Mouse (Mus musculus) adrenal gland, adult 2 months (tissue): ENCODE results near the gene Atp1a4. TPM values are rescaled to one million over a fixed set of nuclear protein-coding genes. Genes with fewer than 3 reads are reported as not detected.
"Not testable (repeated sequence)": the region's sequence is repeated elsewhere in the genome, so short reads cannot be mapped to it uniquely, and the experiment has no call there.

Experiments used
- DNase-seq: peaks from one replicate; pipeline ENCODE4 v3.0.0; 2021
- polyA plus RNA-seq: library from polyadenylated mRNA; depleted of rRNA; stranded (reverse); fragments of >200 nt; gene quantifications from 2 replicates; pipeline ENCODE4 v1.2.3, GENCODE M21; 2012
- total RNA-seq, 2 experiments: library from RNA; stranded (reverse); gene quantifications; 2 replicates each; pipeline ENCODE4 v1.2.3; 2021

The Atp1a4 gene
- total and polyA plus RNA-seq, 3 experiments: 0.62 to 3.6 (median 0.91) TPM

DNA sequence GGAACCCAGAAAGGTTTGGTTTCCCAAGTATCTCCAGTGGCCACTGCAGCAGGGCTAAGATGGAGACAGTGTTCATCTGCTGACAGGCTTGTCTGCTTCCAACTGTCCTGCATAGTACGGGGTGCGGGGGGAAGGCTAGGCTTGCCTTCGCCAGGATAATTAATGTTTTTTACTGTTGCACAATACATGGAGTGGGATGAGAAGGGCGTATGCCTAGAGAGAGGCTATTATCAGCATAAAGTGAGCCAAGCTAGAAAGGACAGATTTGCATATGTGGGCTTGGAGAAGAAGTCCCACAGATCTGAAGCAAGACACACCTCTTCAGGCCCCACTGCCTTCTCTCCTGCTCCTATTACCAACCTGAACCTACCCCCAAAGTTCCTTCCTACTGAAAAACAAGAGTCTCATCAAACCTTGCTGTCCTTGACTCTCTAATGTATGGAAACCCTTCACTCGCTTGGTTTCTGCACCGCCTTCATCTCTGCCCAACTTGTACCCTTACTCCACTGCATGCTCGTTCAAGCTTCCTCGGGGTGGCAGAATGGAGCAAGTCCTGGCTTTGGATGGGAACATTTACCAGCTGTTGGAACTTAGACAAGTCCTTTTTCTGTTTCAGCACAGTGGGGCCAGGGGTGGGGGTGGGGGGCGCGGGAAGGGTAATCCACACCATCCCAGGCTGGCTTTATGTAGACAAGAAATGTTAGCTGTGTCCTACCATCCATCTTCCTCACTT lies 23.5 kb upstream of the Atp1a4 start:
- peak; percentile 81 for DNase-seq

DNA sequence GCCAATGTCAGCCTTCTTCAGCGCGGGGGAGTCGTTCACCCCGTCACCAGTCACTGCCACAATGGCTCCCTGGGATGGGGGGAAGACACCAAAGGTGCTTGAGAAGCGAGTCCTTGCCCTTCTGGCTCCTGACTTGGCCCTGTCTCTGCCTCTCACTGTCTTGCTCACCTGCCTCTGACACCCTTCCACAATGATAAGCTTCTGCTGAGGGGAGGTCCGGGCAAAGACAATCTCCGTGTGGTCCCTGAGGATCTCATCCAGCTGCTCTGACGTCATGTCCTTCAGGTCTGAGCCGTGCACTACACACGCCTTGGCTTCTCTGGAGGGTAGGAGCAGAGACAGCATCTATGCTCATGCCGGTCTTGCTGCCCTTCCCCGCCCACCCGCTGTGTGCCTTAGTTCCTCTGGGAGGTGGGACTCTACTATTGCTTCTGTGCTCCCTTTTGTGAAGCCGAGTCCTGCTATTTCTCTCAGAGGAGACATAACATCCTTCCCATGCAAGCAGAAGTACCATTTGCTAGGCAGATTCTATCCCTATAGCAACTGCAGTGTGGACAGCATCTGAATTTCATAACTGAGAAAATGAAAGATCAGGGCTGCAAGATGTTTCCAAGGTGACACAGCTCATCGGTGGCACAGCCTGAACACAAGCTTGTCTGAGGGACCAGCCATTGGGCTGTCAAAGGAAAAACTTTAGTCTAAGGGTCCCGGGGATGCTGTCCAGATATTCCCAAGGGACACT lies 21.7 kb upstream of the Atp1a4 start:
- no peak for DNase-seq

DNA sequence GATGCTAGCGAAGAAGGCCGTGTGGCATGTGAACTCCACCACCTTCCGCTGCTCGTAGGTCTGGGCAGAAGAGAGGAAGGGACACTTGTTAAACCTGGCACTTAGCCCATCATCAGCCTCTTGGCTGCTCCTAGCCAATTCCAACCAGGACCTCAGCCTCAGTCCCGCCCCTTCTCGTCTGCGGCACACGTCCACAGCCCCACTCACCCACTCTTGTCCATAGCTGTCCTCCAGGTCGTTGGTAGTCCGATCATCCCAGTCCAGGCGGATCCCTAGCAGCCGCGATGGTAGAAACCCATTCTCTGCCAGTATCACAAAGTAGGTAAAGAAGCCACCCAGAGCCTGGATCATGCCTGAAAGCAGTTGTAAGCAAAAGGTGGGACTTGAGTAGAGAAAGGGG lies 20.1 kb upstream of the Atp1a4 start:
- no peak for DNase-seq

DNA sequence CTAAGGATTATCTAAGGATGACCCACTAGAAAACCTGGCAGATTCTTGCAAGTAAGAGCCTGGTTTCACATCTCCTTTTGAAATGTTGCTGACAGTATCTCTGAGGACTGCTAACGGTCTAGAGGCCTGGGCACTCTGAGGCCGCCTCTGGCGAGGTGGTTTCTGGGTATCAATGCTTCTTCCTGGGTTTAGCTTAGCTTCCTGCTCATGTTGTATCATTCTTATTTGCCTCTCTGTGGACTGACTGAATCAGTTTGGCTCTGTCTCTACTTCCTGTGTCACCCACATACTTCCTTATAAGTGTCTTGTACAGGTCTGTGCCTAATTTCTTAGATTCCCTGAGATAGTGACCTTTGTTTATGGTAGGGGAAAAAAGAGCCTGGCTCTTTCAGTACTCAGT lies 19.0 kb upstream of the Atp1a4 start:
- no peak for DNase-seq

DNA sequence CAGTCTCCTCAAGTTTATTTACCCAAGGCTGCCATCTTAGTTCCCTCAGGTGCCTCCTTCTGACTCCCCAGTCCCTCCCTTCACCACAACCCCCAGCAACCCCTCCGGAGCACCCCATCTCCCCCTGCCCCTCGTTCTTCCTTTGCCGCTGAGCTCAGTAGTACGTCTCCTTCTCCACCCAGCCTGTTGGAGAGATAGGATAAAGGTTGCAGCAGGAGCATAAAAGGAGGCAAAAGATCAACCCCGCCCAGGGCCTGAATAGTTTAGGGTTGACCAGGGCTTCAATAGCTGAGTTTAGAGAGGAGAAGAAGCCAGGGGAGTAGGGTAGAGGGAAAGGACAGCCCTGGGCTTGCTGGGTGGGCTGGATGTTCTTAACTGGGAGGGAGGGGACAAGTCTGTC lies 16.3 kb upstream of the Atp1a4 start:
- no peak for DNase-seq

DNA sequence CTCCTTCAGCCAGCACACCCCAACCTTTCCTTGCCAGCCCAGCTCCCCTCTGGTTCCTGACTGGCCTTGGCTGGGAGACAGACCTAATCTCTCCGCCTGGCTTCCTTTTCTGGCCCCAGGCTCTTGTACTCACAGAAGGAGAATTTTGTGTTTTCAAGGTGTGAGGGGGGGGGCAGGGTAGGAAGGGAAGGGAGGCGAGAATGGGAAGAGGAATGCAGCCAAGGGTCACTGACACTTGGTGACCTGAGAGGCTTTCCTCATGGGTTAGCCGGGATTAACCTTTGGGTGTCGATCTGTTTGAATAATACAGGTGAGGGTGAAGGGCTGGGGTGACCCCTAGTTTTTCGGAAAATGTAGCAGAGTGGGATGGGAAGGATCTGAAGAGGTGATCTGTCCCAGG lies 15.9 kb upstream of the Atp1a4 start:
- DNase-seq: no peak

DNA sequence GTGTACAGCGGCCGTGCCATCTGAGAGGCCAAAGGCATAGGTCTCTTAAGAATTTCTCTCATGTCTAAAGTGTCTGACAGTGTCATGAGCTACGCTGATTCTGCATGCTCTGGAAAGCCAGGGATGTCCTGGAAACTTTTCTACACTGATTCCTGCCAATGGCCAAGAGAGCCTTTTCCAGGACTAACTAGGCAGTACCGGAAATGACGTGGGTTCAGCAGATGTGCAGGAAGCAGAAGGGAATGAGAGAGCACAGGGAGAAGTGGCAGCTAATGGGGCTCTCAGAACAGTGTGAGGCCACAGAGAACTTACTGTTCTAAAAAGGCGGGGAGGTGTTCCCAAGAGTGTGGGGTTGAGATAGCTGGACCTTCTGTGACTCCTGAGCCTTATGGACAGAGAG lies 15.2 kb upstream of the Atp1a4 start:
- DNase-seq: no peak

DNA sequence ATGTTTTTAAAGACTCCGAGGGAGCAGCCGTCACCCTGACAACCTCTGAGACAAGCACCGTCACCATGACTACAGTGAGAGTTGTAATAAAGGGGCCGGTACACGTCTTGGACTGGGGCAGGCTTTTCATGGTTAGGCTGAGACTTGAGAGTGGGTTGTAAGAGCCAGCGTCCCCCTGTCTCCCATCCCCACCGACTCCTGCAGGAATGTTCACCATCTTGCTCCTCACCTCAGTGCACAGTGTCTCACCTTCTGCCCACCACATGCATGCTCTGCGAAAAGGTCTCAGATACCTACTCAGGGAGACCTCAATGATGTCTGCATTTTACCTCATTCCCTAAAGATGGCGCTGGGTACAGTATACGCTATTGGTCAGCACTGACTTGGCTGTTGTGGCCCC lies 13.6 kb upstream of the Atp1a4 start:
- no peak for DNase-seq

DNA sequence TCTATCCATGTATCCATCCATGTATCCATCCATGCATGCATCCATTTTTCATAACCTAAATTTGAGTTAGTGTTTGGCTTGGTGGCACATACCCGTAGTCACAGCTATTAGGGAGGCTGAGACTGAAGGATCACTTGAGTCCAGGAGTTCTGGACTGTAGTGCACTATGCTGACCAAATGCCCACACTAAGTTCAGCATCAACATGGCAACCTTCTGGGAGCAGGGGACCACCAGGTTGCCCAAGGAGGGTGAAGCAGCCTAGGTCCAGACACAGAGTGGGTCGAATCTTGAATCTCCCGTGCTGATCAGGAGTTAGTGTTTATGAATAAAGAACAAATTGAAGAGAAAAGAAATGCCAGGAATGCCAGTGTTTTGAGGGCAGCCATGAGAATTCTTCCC lies 13.0 kb upstream of the Atp1a4 start:
- DNase-seq: no peak

DNA sequence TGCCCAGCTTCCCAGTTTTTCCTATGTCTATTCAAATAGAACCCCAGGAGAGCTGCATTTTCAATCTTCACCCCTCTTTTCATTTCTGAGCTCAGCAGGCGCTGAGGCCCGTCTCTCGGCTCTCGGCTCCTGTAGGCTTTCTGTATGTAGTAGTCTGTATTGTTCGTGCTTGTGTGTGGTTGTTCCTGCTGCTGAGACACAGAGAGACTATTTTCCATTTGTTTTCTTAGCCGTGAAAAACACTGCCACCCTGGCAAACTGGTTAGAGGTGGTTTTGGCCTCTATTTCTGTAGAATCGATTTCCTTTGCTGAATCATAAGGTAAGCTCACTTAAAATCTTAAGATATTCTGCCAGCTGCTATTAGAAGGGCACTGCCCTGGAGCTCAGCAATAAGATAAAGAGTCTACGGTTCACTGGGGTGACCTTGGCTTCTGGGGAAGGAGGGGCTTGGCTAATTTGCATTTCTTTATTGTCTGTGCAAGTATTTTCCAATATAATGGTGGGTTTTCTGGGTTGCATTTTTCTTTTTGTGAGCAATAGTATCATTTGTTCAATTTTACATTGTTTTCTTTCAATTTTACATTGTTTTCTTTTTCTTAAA lies 3.4 kb upstream of the Atp1a4 start, which contains the start of gene Igsf8:
Gene Igsf8, plus strand, starts transcription at position 165 of the 602 bp plus-strand sequence.
- DNase-seq: no peak

DNA sequence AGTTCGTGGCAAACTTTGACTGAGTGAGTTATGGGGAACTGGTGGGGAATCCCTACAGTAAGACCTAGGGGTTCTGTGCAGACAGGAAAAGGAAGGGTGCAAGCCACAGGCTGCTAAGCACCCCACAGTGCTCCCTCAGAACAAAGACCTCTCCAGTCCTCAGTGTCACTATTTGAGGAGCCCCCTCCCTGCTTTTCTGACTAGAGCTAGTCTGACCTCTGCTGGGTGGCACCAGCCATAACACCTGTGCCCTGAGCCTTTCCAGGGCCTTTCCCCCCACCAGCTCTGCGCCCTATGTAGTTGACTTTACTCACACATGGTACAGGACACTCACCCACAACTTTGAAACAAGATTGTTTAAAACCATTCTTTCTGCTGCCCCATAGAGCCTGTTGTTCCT lies 10.5 kb downstream of the Atp1a4 start:
- peak; percentile 30 for DNase-seq

DNA sequence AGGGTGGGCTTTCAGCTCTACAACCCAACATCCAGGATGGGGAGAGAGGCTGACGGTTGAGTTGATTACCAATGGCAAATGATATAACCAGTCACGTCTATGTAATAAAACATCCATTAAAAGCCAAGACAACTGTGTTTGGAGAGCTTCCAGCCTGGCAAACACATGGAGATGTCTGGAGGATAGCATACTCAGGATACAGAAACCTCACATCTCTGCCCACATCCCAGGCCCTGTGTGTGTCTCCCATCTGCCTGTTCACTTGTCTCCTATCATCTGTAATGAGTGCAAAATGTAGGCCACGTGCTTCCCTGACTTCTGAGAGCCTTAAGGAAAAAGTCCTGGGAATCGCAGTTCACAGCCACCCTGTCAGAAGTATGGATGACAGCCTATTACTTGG lies 11.0 kb downstream of the Atp1a4 start:
- DNase-seq: no peak

DNA sequence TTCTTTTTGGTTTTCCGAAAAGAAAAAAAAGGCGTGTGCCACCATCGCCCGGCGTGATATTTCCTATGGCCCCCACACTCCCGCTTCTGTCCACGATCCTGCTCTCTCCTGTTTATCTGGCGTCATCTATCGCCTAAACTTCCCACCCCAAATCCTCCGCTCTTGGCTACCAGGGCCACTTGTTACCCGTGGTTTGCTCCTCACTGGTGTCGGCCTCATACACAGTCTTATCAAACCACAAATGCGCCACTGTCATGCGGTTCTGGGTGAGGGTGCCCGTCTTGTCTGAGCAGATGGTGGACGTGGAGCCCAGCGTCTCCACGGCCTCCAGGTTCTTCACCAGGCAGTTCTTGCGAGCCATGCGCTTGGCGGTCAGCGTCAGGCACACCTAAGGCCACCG lies 13.6 kb downstream of the Atp1a4 start:
- not testable (repeated sequence) for DNase-seq

DNA sequence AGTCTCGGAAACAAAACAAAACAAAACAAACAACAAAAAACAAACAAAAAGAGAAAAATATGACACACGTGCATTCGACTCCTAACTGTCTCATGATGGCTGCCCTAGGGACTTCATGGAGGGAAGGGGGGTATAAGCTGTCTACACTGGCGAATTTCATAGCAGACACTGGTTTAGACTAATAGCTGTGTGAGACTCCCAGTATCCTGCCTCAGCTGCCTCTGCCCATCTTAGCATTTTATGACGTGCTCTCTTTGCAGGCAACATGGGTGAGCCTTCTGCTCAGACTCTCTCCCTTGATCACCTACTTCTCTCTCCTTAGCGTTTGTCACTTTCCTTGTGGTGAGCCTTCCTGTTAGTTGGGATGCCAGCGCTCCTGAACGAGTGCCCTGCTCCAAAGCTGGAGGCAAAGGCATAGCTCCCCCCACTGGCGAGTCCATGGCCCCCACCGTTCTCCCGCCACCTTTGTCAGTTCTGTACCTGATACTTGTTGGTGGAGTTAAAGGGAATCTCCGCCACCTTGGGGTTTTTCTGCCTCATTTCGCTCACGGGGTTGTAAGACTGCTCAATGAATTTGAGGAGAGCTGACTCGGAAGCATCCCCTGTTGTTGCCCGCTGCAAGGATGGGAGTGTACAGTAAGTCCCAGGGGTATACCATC lies 14.5 kb downstream of the Atp1a4 start:
- DNase-seq: peak; percentile 26

DNA sequence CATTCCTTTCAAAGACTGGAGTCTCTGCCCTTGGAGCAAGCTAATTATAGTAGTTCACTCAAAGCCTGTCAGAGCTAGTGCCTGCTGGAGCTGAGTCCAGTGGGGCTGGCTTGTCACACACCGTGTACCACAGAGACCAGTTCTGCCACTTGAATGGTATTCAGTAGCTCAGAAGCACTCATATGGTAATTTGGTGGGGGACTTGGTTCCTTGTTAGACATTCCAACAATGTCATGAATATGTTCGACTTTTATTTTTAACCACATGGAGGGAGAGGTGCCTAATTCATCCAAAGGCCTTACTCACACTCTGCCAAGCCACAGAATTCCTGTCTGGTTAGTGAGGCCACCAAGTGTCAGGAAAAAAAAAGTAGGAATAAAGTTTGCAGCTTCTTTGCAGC lies 15.8 kb downstream of the Atp1a4 start:
- DNase-seq: peak; percentile 19

DNA sequence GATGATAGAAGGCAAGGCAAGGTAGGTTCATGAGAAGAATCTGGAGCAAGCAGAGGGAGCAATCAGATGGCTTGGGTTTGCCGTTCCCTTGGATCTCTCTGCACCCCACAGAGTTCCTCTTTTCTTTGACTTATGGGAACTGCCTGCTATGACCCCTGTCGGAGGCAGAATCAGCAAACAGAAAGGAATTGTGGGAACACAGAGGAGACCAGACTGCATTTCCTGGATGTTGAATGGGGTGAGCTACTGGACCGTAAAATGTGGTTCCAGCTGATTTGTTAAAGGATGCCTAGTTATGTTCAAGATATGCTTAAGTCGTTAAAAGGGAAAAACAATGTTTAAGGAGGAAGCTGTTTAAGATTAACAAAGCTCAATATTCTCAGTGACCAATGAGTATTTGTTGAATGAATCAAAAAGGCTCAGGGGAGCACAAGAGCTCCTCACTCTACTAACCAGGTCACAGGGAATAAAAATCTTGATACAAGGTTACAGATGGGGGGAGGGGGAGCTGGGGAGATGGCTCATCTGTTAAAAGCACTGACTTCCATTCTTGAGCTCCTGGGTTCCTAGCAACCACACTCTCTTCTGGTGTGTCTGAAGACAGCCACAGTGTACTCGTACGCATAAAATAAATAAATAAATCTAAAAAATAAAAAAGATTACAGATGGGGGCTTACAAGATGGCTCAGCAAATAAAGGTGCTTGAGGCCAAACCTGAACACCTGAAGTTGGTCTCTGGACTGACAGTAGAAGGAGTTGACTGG lies 17.1 kb downstream of the Atp1a4 start:
- no peak for DNase-seq

DNA sequence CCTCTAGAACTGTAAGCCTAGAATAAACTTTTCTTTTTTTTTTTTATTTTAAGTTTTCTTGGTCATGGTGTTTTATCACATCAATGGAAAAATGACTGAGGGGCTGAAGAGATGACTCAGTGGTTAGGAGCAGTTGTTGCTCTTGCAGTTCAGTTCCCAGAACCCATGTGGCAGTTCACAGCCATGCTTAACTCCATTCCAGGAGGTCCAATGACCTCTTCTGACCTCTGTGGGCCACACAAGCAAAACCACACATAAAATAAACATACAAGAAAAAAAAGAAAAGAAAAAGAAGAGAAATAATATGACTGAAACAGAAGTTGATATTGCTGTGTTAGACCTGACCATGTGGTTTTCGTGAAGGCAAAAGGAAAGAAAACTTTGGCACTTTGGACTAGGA lies 29.0 kb downstream of the Atp1a4 start:
- no peak for DNase-seq

DNA sequence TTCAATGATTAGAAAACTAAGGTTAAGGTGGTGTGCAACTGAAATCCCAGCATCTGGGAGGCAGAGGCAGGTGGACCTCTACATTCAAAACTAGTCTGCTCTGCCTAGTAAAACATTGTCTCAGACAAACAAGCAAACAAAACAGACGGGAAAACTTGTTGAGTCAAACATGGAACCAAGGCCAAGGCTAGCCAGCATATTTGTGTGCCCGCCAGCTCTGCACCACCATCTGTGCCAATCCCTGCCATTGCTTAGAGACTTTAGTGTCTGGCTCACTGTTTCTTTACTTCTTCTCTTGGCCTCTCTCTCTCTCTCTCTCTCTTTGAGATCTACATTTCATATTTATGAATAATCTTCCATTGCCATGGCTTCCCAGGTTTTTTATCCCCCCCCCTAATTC lies 30.0 kb downstream of the Atp1a4 start:
- peak; percentile 74 for DNase-seq

DNA sequence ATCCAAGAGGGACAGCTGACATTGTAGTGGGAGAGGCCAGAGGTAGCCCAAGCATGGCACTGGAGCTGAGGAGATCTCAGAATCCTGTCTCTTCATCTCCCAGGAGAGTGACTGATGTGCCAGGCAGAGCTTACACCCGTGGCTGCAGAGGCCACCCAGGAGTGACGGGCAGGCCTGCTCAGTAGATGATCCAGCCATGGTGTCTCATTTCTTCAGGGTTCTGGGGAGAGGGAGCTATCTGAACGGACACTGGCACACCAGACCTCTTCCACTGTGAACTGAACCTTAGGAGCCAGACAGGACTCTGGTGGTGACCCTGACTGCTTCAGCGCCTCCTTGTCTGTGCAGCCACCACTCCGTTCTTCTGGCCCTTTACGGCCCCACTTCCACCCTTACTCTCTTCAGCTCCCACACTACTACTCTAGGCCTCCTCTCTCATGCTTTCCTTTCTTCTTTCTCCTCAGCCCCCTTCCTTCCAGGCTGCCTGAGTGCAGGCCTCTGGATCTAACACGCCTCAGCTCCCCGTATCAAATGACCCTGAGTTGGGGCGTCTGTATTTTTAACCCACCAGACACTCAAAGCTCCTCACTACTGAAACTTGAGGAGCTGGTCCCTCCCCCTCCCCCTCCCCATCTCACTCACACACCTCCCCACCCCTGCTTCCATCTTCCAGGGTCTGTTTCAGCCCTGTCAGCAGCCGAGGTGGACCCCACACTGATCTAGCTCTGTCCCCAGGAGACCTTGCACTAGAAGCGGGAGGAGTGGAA lies 36.7 kb downstream of the Atp1a4 start:
- DNase-seq: no peak

DNA sequence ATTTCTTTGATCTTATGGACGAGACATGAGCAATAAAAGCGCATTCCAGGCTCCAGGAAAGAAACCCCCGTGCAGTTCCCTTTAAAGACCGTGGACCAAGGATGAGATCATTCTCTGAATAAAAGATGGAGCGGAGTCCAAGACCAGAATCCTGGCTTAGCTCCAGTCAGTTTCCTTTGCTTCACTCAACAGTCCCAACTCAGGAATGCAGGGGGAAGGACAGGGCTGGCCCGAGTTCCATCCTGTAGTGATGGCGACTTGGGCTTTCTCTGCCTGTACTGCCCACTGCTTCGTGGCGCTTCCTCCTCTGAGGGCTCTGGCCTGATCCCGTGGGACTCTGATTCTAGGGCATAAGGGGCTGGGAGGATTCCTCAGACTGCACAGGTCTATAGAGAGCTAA lies 37.8 kb downstream of the Atp1a4 start:
- DNase-seq: peak; percentile 76
